Mouse (Mus musculus): ENCODE results near the gene Kansl1. TPM values are rescaled to one million over a fixed set of nuclear protein-coding genes. Genes with fewer than 3 reads are reported as not detected.

Kansl1 gene
- polyA plus RNA-seq, 1 experiment from 2014 or later: 22.1 TPM

- H3K4me2 ChIP-seq: no peak overlapping the region
- no peaks in the 10 kb centered on the region for H3K27me3 ChIP-seq
- H3K4me1 ChIP-seq: no peaks in the 10 kb centered on the region
- H3K4me3 ChIP-seq: no peak overlapping the region
- no peak for ATAC-seq (ENCODE audit: insufficient number of reproducible peaks, low FRiP score, low TSS enrichment, low read depth)
- no peak overlapping the region for H3K27ac ChIP-seq
- 100% methylated on average over 1 of the region's 1 CpGs for WGBS
- no peak overlapping the region for H3K9ac ChIP-seq
- H3K36me3 ChIP-seq: no peaks in the 10 kb centered on the region
- H3K9me3 ChIP-seq: no peaks in the 10 kb centered on the region
Measured at GRCm38 (mm10) chr11:104387284-104387683, 81.4 kb downstream of the Kansl1 start.

- H3K4me2 ChIP-seq: no peak overlapping the region
- no peak overlapping the region for H3K9ac ChIP-seq
- no peaks in the 10 kb centered on the region for H3K36me3 ChIP-seq
- no peaks in the 10 kb centered on the region for H3K4me1 ChIP-seq
- 93% methylated on average over 1 of the region's 1 CpGs for WGBS
- H3K27ac ChIP-seq: no peak overlapping the region
- no peak for ATAC-seq (ENCODE audit: insufficient number of reproducible peaks, low FRiP score, low TSS enrichment, low read depth)
- H3K27me3 ChIP-seq: no peaks in the 10 kb centered on the region
- no peak overlapping the region for H3K4me3 ChIP-seq
- H3K9me3 ChIP-seq: no peaks in the 10 kb centered on the region
Measured at GRCm38 (mm10) chr11:104386595-104386994, 82.1 kb downstream of the Kansl1 start.

- Histone ChIP-seq H3K4me1 (no peaks in the 10 kb centered on the region), H3K4me3 (no peak overlapping the region), H3K9me3 (no peaks in the 10 kb centered on the region), H3K27me3 (no peaks in the 10 kb centered on the region), H3K4me2 (no peak overlapping the region), H3K27ac (no peak overlapping the region), H3K36me3 (0 out of 2 replicates have a peak, but pooled peaks cover 3% of the 10 kb centered on the region), H3K9ac (no peak overlapping the region)
- ATAC-seq (ENCODE audit: insufficient number of reproducible peaks, low FRiP score, low TSS enrichment, low read depth): no peak
- 84% methylated on average over 2 of the region's 2 CpGs for WGBS
Measured at GRCm38 (mm10) chr11:104383167-104383810, 85.4 kb downstream of the Kansl1 start.

GRCm38 (mm10) chr11:104381887-104382286, 86.8 kb downstream of the Kansl1 start:
- Histone ChIP-seq H3K36me3 (0 out of 2 replicates have a peak, but pooled peaks cover 8% of the 10 kb centered on the region), H3K27ac (no peak overlapping the region), H3K4me3 (no peak overlapping the region), H3K9me3 (no peaks in the 10 kb centered on the region), H3K27me3 (no peaks in the 10 kb centered on the region), H3K9ac (no peak overlapping the region), H3K4me2 (no peak overlapping the region), H3K4me1 (no peaks in the 10 kb centered on the region)
- 79% methylated on average over 4 of the region's 4 CpGs for WGBS
- ATAC-seq (ENCODE audit: insufficient number of reproducible peaks, low FRiP score, low TSS enrichment, low read depth): no peak

GRCm38 (mm10) chr11:104379635-104380034, 89.0 kb downstream of the Kansl1 start:
- WGBS: 57% methylated on average over 1 of the region's 1 CpGs
- ATAC-seq (ENCODE audit: insufficient number of reproducible peaks, low FRiP score, low TSS enrichment, low read depth): no peak
- H3K27me3 ChIP-seq: no peaks in the 10 kb centered on the region
- H3K36me3 ChIP-seq: 0 out of 2 replicates have a peak, but pooled peaks cover 11% of the 10 kb centered on the region
- no peak overlapping the region for H3K4me2 ChIP-seq
- no peak overlapping the region for H3K9ac ChIP-seq
- no peak overlapping the region for H3K4me3 ChIP-seq
- H3K27ac ChIP-seq: no peak overlapping the region
- H3K9me3 ChIP-seq: no peaks in the 10 kb centered on the region
- H3K4me1 ChIP-seq: no peaks in the 10 kb centered on the region

- no peak overlapping the region for H3K27ac ChIP-seq
- no peak overlapping the region for H3K4me2 ChIP-seq
- no peaks in the 10 kb centered on the region for H3K9me3 ChIP-seq
- H3K4me1 ChIP-seq: no peaks in the 10 kb centered on the region
- H3K9ac ChIP-seq: no peak overlapping the region
- WGBS: 88% methylated on average over 3 of the region's 3 CpGs
- H3K4me3 ChIP-seq: no peak overlapping the region
- H3K36me3 ChIP-seq: peaks cover 22% of the 10 kb centered on the region
- no peaks in the 10 kb centered on the region for H3K27me3 ChIP-seq
- ATAC-seq (ENCODE audit: insufficient number of reproducible peaks, low FRiP score, low TSS enrichment, low read depth): no peak
Measured at GRCm38 (mm10) chr11:104376291-104376690, 92.4 kb downstream of the Kansl1 start.

GRCm38 (mm10) chr11:104367486-104368190, 101.0 kb downstream of the Kansl1 start:
- WGBS: 83% methylated on average over 5 of the region's 5 CpGs
- H3K36me3 ChIP-seq: peaks cover 8% of the 10 kb centered on the region
- H3K9me3 ChIP-seq: no peaks in the 10 kb centered on the region

GRCm38 (mm10) chr11:104363823-104364600, 104.6 kb downstream of the Kansl1 start:
- H3K4me1 ChIP-seq: no peaks in the 10 kb centered on the region
- no peak for ATAC-seq (ENCODE audit: insufficient number of reproducible peaks, low FRiP score, low TSS enrichment, low read depth)
- H3K9ac ChIP-seq: no peak overlapping the region
- no peak overlapping the region for H3K4me2 ChIP-seq
- 0 out of 2 replicates have a peak, but pooled peaks cover 11% of the 10 kb centered on the region for H3K36me3 ChIP-seq
- H3K4me3 ChIP-seq: no peak overlapping the region
- no peaks in the 10 kb centered on the region for H3K9me3 ChIP-seq
- H3K27me3 ChIP-seq: no peaks in the 10 kb centered on the region
- H3K27ac ChIP-seq: no peak overlapping the region
- 96% methylated on average over 2 of the region's 2 CpGs for WGBS

More at GRCm38 (mm10) chr11:104367486-104368190, 101.0 kb downstream of the Kansl1 start:
- Histone ChIP-seq H3K4me2 (no peak overlapping the region), H3K4me3 (no peak overlapping the region), H3K4me1 (no peaks in the 10 kb centered on the region), H3K9ac (no peak overlapping the region), H3K27ac (no peak overlapping the region), H3K27me3 (no peaks in the 10 kb centered on the region)
- ATAC-seq (ENCODE audit: insufficient number of reproducible peaks, low FRiP score, low TSS enrichment, low read depth): no peak

GRCm38 (mm10) chr11:104362704-104363103, 106.0 kb downstream of the Kansl1 start:
- Histone ChIP-seq H3K9me3 (no peaks in the 10 kb centered on the region), H3K27ac (no peak overlapping the region), H3K27me3 (no peaks in the 10 kb centered on the region), H3K36me3 (0 out of 2 replicates have a peak, but pooled peaks cover 11% of the 10 kb centered on the region), H3K4me3 (no peak overlapping the region), H3K4me2 (no peak overlapping the region), H3K4me1 (no peaks in the 10 kb centered on the region), H3K9ac (no peak overlapping the region)
- WGBS: 92% methylated on average over 1 of the region's 1 CpGs
- no peak for ATAC-seq (ENCODE audit: insufficient number of reproducible peaks, low FRiP score, low TSS enrichment, low read depth)

GRCm38 (mm10) chr11:104361790-104362189, 106.9 kb downstream of the Kansl1 start:
- Histone ChIP-seq H3K27me3 (no peaks in the 10 kb centered on the region), H3K4me1 (no peaks in the 10 kb centered on the region), H3K36me3 (peaks cover 11% of the 10 kb centered on the region; the same call in 1 of the 2 replicates), H3K4me2 (no peak overlapping the region), H3K4me3 (no peak overlapping the region), H3K9ac (no peak overlapping the region), H3K9me3 (no peaks in the 10 kb centered on the region), H3K27ac (no peak overlapping the region)
- ATAC-seq (ENCODE audit: insufficient number of reproducible peaks, low FRiP score, low TSS enrichment, low read depth): no peak
- 20% methylated on average over 2 of the region's 2 CpGs for WGBS

- no peaks in the 10 kb centered on the region for H3K9me3 ChIP-seq
- no peaks in the 10 kb centered on the region for H3K27me3 ChIP-seq
- H3K36me3 ChIP-seq: peaks cover 71% of the 10 kb centered on the region
- H3K4me1 ChIP-seq: no peaks in the 10 kb centered on the region
- no peak overlapping the region for H3K4me2 ChIP-seq
- WGBS: 69% methylated on average over 3 of the region's 3 CpGs
- no peak overlapping the region for H3K4me3 ChIP-seq
- ATAC-seq (ENCODE audit: insufficient number of reproducible peaks, low FRiP score, low TSS enrichment, low read depth): no peak
- no peak overlapping the region for H3K27ac ChIP-seq
- H3K9ac ChIP-seq: no peak overlapping the region
Measured at GRCm38 (mm10) chr11:104346931-104347330, 121.7 kb downstream of the Kansl1 start.

- no peaks in the 10 kb centered on the region for H3K27me3 ChIP-seq
- no peak overlapping the region for H3K4me2 ChIP-seq
- H3K27ac ChIP-seq: no peak overlapping the region
- ATAC-seq (ENCODE audit: insufficient number of reproducible peaks, low FRiP score, low TSS enrichment, low read depth): no peak
- no peak overlapping the region for H3K9ac ChIP-seq
- 86% methylated on average over 13 of the region's 13 CpGs for WGBS
- no peak overlapping the region for H3K4me3 ChIP-seq
- no peaks in the 10 kb centered on the region for H3K4me1 ChIP-seq
- peaks cover 74% of the 10 kb centered on the region for H3K36me3 ChIP-seq
- H3K9me3 ChIP-seq: no peaks in the 10 kb centered on the region
Measured at GRCm38 (mm10) chr11:104334946-104335345, 133.7 kb downstream of the Kansl1 start.

Measured in limb, embryonic 15.5 days (tissue).